Mouse (Mus musculus) bone marrow, adult 2 months (tissue): ENCODE measurements at regions not wholly inside any gene's neighbourhood (a gene's known extent, or its start where the extent isn't known, plus 50 kb on each side); places are given as distances from the start of the nearest gene placed in this dataset.

ENCODE experiments used
- H3K27ac ChIP-seq: fragments of 200-500 bp; 2 replicates; pipeline ENCODE4 v1.5.1; 2012; ENCODE audit warnings: low read depth, mild to moderate bottlenecking, control low read depth, inconsistent platforms, low read length; ENCODE audit not compliant: control insufficient read depth, poor library complexity, insufficient read depth
- H3K4me1 ChIP-seq: fragments of 200-500 bp; 2 replicates; pipeline ENCODE4 v1.6.1; 2011; ENCODE audit warnings: low read length; ENCODE audit not compliant: control insufficient read depth, insufficient read depth
- H3K4me3 ChIP-seq: fragments of 200-500 bp; replicated peaks from 2 replicates; pipeline ENCODE3; 2011; ENCODE audit warnings: mild to moderate bottlenecking, low read depth, low read length, control low read depth; ENCODE audit not compliant: control insufficient read depth
- CTCF ChIP-seq: fragments of 200-500 bp; IDR thresholded peaks from 2 replicates; pipeline ENCODE4 v1.5.1; 2011; ENCODE audit warnings: low read length, control low read depth; ENCODE audit not compliant: control insufficient read depth, insufficient read depth
- POLR2A ChIP-seq: fragments of 200-500 bp; IDR thresholded peaks from 2 replicates; pipeline ENCODE4 v1.6.1; 2011; ENCODE audit warnings: low read depth, mild to moderate bottlenecking, control low read depth, low read length, borderline replicate concordance; ENCODE audit not compliant: control insufficient read depth
- WGBS: fragments of 180-500 bp; shearing (Covaris S2); methylation state at CpG from one replicate; pipeline ENCODE4 v1.1.7; 2018; 5-methylcytosine and 5-hydroxymethylcytosine counted together

- no peak for TF ChIP-seq POLR2A
- no peak for TF ChIP-seq CTCF
- Histone ChIP-seq H3K27ac (no peak overlapping the region), H3K4me1 (peaks cover 2% of the 10 kb centered on the region), H3K4me3 (no peak overlapping the region)
- whole genome bisulfite sequencing: 64% methylated on average over 5 of the region's 5 CpGs
Measured at GRCm38 (mm10) chr14:78387011-78387410, 79.2 kb upstream of the Tnfsf11 start.

- Histone ChIP-seq H3K4me1 (peaks cover 2% of the 10 kb centered on the region), H3K4me3 (no peak overlapping the region), H3K27ac (no peak overlapping the region)
- TF ChIP-seq POLR2A (no peak), CTCF (no peak)
- WGBS: 25% methylated on average over 1 of the region's 1 CpGs
Measured at GRCm38 (mm10) chr14:78384370-78384769, 76.5 kb upstream of the Tnfsf11 start.

GRCm38 (mm10) chr14:78383256-78383709 lies 75.4 kb upstream of the Tnfsf11 start:
- 15% methylated on average over 8 of the region's 8 CpGs for WGBS
- TF ChIP-seq CTCF: no peak
- TF ChIP-seq POLR2A: no peak
- Histone ChIP-seq H3K4me1 (peaks cover 2% of the 10 kb centered on the region), H3K27ac (no peak overlapping the region), H3K4me3 (no peak overlapping the region)

GRCm38 (mm10) chr14:78380011-78380410 lies 72.2 kb upstream of the Tnfsf11 start:
- Histone ChIP-seq H3K4me1 (peaks cover 2% of the 10 kb centered on the region), H3K27ac (no peak overlapping the region), H3K4me3 (no peak overlapping the region)
- TF ChIP-seq CTCF (no peak), POLR2A (no peak)
- 71% methylated on average over 4 of the region's 4 CpGs for whole genome bisulfite sequencing

- Histone ChIP-seq H3K4me1 (no peaks in the 10 kb centered on the region), H3K27ac (no peak overlapping the region), H3K4me3 (no peak overlapping the region)
- TF ChIP-seq CTCF (no peak), POLR2A (no peak)
- 79% methylated on average over 5 of the region's 5 CpGs for WGBS
Measured at GRCm38 (mm10) chr14:78376591-78376990, 68.7 kb upstream of the Tnfsf11 start.

- Histone ChIP-seq H3K4me1 (peaks cover under 1% of the 10 kb centered on the region; the same call in 1 of the 2 replicates), H3K4me3 (no peak overlapping the region), H3K27ac (no peak overlapping the region)
- TF ChIP-seq CTCF (no peak), POLR2A (no peak)
- WGBS: 77% methylated on average over 3 of the region's 3 CpGs
Measured at GRCm38 (mm10) chr14:78375746-78376495, 68.1 kb upstream of the Tnfsf11 start.

- peaks cover 1% of the 10 kb centered on the region; the same call in 1 of the 2 replicates for H3K4me1 ChIP-seq
- no peak overlapping the region for H3K27ac ChIP-seq
- no peak for TF ChIP-seq CTCF
- TF ChIP-seq POLR2A: no peak
- no peak overlapping the region for H3K4me3 ChIP-seq
- WGBS: 80% methylated on average over 1 of the region's 1 CpGs
Measured at GRCm38 (mm10) chr14:78372102-78372501, 64.3 kb upstream of the Tnfsf11 start.

- TF ChIP-seq POLR2A (no peak), CTCF (no peak)
- no peak overlapping the region for H3K4me3 ChIP-seq
- 81% methylated on average over 4 of the region's 4 CpGs for WGBS
Measured at GRCm38 (mm10) chr14:78368881-78369280, 61.0 kb upstream of the Tnfsf11 start.

More at GRCm38 (mm10) chr14:78368881-78369280, 61.0 kb upstream of the Tnfsf11 start:
- H3K27ac ChIP-seq: no peak overlapping the region
- peaks cover 1% of the 10 kb centered on the region; the same call in 1 of the 2 replicates for H3K4me1 ChIP-seq
